Mouse (Mus musculus) gastrocnemius, postnatal 10 days (tissue): ENCODE results near the gene Npdc1. TPM values are rescaled to one million over a fixed set of nuclear protein-coding genes. Genes with fewer than 3 reads are reported as not detected.
"Not testable (repeated sequence)": the region's sequence is repeated elsewhere in the genome, so short reads cannot be mapped to it uniquely, and the experiment has no call there.

Experiments used
- DNase-seq: peaks from one replicate; pipeline ENCODE4 v3.0.0; 2021; ENCODE audit warnings: mixed read lengths
- total RNA-seq, 2 experiments: library from RNA; stranded (reverse); gene quantifications; 2 replicates each; pipeline ENCODE4 v1.2.3; 2021

Gene Npdc1
- total RNA-seq, 2 experiments from 2014 or later: 25.2 to 37.3 TPM

- DNase-seq: peak; percentile 53
Measured at GRCm38 (mm10) chr2:25395721-25396596, 3.2 kb upstream of the Npdc1 start, which contains the start of gene Entpd2. Gene Entpd2 (plus strand): TSS chr2:25395874.

GRCm38 (mm10) chr2:25396597-25396983, 2.6 kb upstream of the Npdc1 start:
- peak; percentile 57 for DNase-seq

DNA sequence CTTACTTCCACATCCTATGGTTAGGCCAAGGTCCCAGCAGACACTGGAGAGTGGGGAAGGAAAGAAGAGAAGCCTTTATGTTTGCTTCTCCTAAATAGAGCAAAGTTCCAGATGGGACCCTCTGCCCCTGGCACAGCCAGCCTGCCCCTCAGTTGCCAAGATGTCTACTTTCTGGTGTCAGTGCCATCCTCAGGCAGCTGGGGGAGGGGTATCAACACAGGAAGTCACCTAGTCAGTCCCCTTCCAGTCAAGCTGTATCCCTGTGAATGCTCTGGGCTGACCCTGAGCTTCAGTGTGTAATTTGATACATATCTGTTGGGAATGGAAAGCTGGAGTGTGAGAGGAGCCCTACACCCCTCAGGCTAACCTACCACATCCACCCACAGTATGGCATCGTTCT, 2.1 kb upstream of the Npdc1 start:
- no peak for DNase-seq

DNA sequence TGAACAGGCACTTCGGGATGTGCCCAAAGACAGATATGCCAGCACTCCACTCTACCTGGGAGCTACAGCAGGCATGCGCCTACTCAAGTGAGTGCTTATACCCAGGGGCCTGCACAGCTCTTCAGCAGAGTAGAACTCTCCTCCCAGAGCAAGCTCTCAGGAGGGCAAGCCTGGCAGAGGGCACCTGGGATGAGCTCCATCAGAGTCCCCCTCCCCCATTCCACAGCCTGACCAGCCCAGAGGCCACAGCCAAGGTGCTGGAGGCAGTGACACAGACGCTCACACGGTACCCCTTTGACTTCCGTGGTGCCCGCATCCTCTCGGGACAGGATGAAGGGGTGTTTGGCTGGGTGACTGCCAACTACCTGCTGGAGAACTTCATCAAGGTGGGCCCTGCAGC, 1.1 kb upstream of the Npdc1 start:
- no peak for DNase-seq

GRCm38 (mm10) chr2:25400291-25400690, 1.1 kb downstream of the Npdc1 start:
- peak; percentile 29 for DNase-seq

- peak; percentile 70 for DNase-seq
Measured at GRCm38 (mm10) chr2:25400764-25401163, 1.6 kb downstream of the Npdc1 start.

- DNase-seq: peak; percentile 75
Measured at GRCm38 (mm10) chr2:25402377-25402971, 3.3 kb downstream of the Npdc1 start.

- peak; percentile 64 for DNase-seq
Measured at GRCm38 (mm10) chr2:25402972-25403601, 3.9 kb downstream of the Npdc1 start.

DNA sequence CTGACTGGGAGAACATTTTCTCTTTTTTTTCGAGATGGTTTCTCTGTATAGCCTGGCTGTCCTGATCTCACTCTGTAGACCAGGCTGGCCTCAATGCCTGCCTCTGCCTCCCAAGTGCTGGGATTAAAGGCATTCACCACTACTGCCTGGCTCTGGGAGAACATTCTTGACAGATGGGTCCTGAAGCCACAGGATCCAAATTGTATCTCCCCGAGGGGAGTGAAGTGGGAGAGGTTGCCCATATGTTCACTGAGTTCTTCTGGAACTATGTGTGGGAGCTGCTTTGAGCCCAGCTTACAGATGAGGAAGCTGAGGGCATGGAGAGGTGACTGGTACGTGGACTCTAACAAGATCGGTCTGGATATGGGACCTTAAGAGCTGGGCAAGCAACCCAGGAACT, 4.8 kb downstream of the Npdc1 start:
- no peak for DNase-seq

DNA sequence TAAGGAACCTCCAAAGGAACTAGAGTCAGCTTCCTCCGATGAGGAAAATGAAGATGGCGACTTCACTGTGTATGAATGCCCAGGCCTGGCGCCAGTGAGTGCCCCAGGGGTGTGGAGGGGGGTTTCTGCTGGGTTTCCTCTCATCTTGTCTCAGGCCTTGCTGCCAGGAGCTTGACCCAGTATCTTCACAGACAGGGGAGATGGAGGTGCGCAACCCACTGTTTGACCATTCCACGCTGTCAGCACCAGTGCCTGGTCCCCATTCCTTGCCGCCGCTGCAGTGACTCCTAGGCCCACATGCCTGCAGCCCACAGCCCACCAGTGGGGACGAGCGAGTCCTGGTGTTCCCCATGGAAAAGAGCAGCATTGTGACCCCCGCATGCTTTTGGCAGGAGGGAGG, 9.8 kb downstream of the Npdc1 start:
- no peak for DNase-seq

DNA sequence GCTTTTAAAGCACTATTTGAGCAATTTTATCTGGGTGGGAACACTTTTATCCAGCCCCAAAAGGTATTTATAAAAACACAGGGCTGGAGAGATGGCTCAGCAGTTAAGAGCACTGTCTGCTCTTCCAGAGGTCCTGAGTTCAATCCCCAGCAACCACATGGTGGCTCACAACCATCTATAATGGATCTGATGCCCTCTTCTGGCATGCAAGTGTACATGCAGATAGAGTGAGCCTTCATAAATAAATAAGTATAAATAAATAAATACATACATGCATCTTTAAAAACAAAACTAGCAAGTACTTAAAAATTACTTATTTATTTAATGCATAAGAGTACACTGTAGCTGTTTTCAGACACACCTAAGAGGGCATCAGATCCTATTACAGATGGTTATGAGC, 14.3 kb downstream of the Npdc1 start:
- not testable (repeated sequence) for DNase-seq

- DNase-seq: no peak
Measured at GRCm38 (mm10) chr2:25417426-25417825, 18.3 kb downstream of the Npdc1 start.

- DNase-seq: no peak
Measured at GRCm38 (mm10) chr2:25421896-25422295, 22.7 kb downstream of the Npdc1 start.

- DNase-seq: no peak
Measured at GRCm38 (mm10) chr2:25422587-25423410, 23.6 kb downstream of the Npdc1 start, which contains the start of gene Fut7. Gene Fut7 (plus strand): TSS chr2:25423267.

DNA sequence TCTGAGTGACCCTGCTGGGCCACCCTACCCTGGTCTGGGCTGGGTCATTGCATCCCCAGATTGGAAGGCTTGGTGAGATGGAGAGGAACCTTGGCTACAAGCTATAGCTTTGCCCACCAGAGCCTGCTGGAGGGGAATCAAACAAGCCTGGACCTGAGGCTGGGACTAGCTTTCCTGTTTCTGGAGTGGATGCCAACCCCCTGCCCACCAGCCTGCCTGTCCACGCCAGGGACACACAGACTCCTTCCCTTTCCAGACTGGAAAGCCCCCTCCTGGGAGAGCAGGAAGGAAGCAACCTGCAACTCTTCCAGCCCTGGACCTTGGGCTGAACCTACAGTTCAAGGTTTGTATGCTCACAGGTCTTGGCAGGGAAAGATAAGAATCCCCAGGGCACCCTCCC, 24.5 kb downstream of the Npdc1 start:
- no peak for DNase-seq

DNA sequence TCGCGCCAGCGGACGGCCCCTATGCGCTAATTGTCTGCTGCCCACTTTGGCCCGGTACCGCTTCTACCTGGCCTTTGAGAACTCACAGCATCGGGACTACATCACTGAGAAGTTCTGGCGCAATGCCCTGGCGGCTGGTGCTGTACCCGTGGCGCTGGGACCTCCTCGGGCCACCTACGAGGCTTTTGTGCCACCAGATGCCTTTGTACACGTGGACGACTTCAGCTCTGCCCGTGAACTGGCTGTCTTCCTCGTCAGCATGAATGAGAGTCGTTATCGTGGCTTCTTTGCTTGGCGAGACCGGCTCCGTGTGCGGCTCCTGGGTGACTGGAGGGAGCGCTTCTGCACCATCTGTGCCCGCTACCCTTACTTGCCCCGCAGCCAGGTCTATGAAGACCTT, 26.3 kb downstream of the Npdc1 start:
- no peak for DNase-seq

DNA sequence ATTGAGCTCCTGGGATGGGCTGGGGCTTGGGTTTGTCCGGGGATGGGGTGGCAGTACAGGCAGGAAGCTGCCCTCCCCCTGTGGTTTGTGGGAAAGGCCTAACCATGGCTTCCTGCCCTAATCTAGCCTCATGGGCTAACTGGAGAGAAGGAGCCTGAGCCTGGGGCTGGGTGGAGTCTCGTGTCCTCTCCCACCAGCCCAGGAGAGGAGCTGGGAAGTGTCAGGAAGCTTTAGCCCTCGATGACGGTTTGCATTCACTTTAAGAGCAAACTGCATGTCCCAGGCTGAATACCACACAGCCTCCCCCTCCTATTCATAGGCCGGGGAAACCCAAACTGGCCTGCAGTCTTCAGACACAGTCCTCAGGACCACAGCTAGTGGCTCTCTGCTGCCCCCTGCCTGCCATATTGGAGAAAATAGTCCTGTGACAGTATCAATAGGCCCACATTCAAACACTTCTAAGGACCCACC, 27.6 kb downstream of the Npdc1 start:
- DNase-seq: peak; percentile 74

DNA sequence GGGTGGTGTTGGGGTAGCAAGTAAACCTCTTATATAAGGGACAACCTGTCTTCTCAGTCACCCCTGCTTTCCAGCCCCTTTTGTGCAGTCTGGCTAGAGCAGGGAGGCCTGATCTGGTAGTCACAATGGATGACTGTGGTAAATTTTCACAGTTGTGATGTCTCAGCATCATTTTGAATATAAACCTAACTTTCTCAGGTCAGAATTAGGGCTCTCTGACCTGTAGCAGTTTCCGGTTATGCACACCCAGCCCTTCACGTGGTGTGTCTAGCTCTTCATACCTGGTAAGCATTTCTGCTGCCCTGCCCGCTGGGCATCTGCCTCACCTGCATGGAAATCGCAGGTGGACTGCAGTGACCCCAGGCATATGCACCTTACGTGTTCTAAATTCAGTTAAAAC, 28.1 kb downstream of the Npdc1 start:
- no peak for DNase-seq

GRCm38 (mm10) chr2:25428442-25429236, 29.5 kb downstream of the Npdc1 start, which contains the start of gene Abca2:
Gene Abca2 (plus strand): TSS chr2:25428703.
- peak; percentile 96 for DNase-seq

DNA sequence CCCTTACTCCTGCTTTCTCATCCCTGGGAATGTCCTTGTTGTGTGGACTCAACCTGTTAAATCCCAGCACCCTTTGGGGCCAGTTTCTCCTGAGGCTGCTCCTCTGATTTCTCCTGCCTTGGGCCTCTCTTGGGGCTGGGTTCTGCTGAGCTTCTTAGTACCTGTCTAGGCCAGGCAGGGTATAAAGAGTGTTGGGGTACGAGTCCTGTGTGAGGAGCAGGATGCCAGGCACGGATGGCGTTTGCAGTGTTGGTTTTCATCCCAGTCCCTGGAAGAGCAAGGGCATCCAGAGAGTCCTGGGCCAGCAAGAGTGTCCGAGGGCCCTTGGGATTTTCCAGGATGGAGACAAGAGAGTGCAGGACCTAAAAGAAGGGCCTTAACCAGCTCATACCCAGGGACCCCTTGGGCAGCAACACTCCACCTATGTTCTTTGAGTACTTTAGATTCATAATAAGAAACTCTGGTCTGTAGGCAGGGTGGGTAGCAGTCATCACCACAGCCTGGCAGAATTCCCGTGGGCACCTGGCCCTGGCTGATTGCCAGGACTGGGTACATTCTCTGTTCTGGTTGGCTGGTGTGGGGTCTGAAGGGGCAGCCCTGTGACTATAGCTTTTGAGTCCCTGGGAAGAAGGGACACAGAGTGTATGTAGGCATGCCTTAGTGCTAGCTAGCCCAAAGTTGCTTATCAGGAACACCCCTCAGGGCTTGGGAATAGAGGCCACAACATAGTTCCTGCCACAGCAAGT, 30.5 kb downstream of the Npdc1 start:
- DNase-seq: no peak
